Mouse (Mus musculus) layer of hippocampus, postnatal 25 days (tissue): ENCODE results near the gene Gm12800. TPM values are rescaled to one million over a fixed set of nuclear protein-coding genes. Genes with fewer than 3 reads are reported as not detected.
"Not testable (repeated sequence)": the region's sequence is repeated elsewhere in the genome, so short reads cannot be mapped to it uniquely, and the experiment has no call there.

Experiments
- DNase-seq, 2 experiments: peaks; one replicate each; pipeline ENCODE4 v3.0.0; 2022; ENCODE audit warnings: mixed read lengths in 2 of 2, low spot score in 1 of 2; ENCODE audit errors: extremely low spot score in 1 of 2
- total RNA-seq, 2 experiments: library from RNA; stranded (reverse); gene quantifications; 2 replicates each; pipeline ENCODE4 v1.2.3; 2021

Gm12800 gene
- total RNA-seq = not detected

GRCm38 (mm10) chr4:101908821-101909220 is at the start of gene Gm12800:
Gene Gm12800 (plus strand): TSS chr4:101909121.
- DNase-seq = not testable (repeated sequence)

DNA sequence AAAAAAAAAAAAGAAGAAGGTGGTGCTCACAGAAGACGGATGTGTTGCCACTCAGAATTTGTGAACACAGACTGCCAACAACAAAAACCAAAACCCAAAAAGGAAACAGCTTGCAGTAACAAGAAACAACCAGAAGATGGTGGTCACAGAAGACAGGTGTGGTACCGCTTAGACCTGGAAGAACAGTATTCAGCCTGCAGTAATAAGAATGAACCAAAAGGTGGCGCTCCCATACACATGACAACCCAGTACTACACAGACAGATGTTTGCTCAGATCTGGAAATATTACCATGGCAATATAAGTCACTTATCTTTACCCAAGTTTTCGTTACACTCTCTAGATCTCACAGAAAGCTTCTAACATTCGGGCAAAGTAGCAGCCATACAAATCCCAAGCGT is 48.0 kb upstream of the Gm12800 start:
- peak in 1 of 2 experiments; percentile 5 for DNase-seq

DNA sequence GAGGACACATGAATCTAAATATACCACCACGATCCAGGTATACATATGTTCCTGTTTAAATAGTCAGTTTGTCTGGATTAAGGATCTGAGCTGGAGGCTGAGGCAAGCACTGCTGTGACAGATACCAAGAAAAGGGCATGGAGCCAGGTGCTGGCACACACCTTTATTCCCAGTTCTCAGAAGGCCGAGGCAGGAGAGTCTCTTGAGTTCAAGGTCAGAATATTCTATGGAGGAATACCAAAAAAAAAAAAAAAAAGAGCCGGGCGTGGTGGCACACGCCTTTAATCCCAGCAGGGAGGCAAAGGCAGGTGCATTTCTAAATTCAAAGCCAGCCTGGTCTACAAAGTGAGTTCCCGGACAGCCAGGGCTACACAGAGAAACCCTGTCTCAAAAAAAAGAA is 46.6 kb upstream of the Gm12800 start:
- no peak for DNase-seq

- not testable (repeated sequence) for DNase-seq
Observed at GRCm38 (mm10) chr4:101872031-101872430, 36.9 kb upstream of the Gm12800 start.

DNA sequence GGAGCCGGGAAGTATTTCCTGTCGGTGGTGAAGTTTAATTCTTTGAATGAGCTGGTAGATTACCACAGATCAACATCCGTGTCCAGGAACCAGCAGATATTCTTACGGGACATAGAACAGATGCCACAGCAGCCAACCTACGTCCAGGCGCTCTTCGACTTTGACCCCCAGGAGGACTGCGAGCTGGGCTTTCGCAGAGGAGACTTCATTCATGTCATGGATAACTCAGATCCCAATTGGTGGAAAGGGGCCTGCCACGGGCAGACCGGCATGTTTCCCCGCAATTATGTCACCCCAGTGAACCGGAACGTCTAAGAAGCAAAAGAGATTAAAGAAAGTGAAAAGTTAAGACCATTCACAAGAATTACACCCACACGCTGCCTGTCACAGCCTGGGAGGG is 33.2 kb upstream of the Gm12800 start:
- not testable (repeated sequence) for DNase-seq

DNA sequence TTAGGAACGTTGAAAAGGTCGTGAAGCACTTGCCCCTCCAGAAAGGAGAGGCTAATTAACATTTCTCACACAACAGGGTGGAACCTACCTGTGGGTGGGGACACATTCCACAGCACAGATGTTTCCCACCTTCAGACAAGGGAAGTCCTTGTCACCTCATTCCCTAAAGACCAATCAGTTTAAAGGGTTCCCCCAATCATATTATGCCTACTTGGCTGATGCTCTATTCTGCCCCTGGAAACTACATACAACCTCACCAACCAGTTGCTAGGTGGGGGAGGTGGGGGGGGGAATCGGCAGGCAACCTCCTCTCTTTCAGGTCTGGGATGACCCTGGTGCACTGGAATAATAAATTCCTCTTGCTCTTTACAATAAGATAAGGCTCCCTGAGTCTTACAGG is 25.3 kb upstream of the Gm12800 start:
- no peak for DNase-seq

GRCm38 (mm10) chr4:101889377-101889776 is 19.5 kb upstream of the Gm12800 start:
- no peak for DNase-seq

- no peak for DNase-seq
Observed at GRCm38 (mm10) chr4:101893656-101894420, 15.1 kb upstream of the Gm12800 start, which contains the start of gene C130073F10Rik. Gene C130073F10Rik (minus strand): TSS chr4:101893789.

DNA sequence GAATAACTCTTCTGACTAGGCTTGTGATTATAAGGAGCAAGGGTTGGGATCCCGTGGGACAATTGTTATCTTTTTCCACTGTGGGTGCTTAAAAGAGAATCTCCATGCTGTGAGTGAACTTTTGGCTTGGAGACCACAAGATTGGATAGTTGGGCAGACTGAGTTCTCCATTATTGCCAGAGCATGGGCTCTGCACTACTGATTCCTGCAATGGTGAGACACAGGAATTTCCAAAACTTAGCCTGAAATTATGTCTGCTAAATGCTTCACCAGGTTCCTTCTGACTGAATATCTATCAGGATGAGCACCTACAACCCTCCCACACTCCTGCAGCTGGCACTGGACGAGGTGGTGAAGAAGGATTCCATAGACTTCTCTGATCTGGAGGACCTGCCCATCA is 31.2 kb downstream of the Gm12800 start, which contains the start of gene Gm12794:
Gene Gm12794 (plus strand): TSS at position 301 of the 400 bp plus-strand sequence.
- not testable (repeated sequence) for DNase-seq

Other genes with a start within 250 kb of the Gm12800 start
- gene Lepr, start 191.7 kb upstream of the Gm12800 start, total RNA-seq = 1 to 10 TPM; 1.6 to 2.1 TPM
- gene B020004J07Rik, start 65.1 kb upstream of the Gm12800 start, total RNA-seq = not detected
- not detected for gene C130073F10Rik, start 15.3 kb upstream of the Gm12800 start, total RNA-seq
- gene Gm12794, start 31.3 kb downstream of the Gm12800 start, total RNA-seq = not detected
- gene Gm12790, start 71.9 kb downstream of the Gm12800 start, total RNA-seq = not detected
- not detected for gene Gm12789, start 77.5 kb downstream of the Gm12800 start, total RNA-seq
- gene Pde4b, start 178.4 kb downstream of the Gm12800 start, total RNA-seq = 10 to 100 TPM; 65.7 TPM